Mouse (Mus musculus) intestine, postnatal 0 days (tissue): ENCODE measurements at regions not wholly inside any gene's neighbourhood (a gene's known extent, or its start where the extent isn't known, plus 50 kb on each side); places are given as distances from the start of the nearest gene placed in this dataset.

Experiments
- ATAC-seq: fragments of 200-750 bp; cut with Nextera tagmentation; 2 replicates; pipeline ENCODE4 v1.8.0; 2017; ENCODE audit warnings: mild to moderate bottlenecking, moderate TSS enrichment, moderate library complexity
- H3K27ac ChIP-seq: fragments of 300-500 bp; sonication (generic); 2 replicates; pipeline ENCODE4 v1.5.1; 2014; ENCODE audit warnings: mild to moderate bottlenecking, low read depth, low read length, moderate library complexity
- H3K27me3 ChIP-seq: fragments of 300-500 bp; sonication (generic); replicated peaks from 2 replicates; pipeline ENCODE4 v1.6.1; 2014; ENCODE audit warnings: low read length, mixed read lengths; ENCODE audit not compliant: control insufficient read depth, insufficient read depth
- H3K36me3 ChIP-seq: fragments of 300-500 bp; sonication (generic); 2 replicates; pipeline ENCODE4 v1.6.1; 2014; ENCODE audit warnings: mild to moderate bottlenecking, moderate library complexity; ENCODE audit not compliant: control insufficient read depth, insufficient read depth
- H3K4me1 ChIP-seq: fragments of 300-500 bp; sonication (generic); replicated peaks from 2 replicates; pipeline ENCODE4 v1.6.1; 2014; ENCODE audit warnings: antibody characterized with exemption, low read length, mixed read lengths; ENCODE audit not compliant: control insufficient read depth, insufficient read depth
- H3K4me2 ChIP-seq: fragments of 300-500 bp; sonication (generic); replicated peaks from 2 replicates; pipeline ENCODE4 v1.6.1; 2014; ENCODE audit warnings: low read depth, mild to moderate bottlenecking, moderate library complexity
- H3K4me3 ChIP-seq: fragments of 300-500 bp; sonication (generic); 2 replicates; pipeline ENCODE4 v1.5.1; 2014; ENCODE audit warnings: low read depth, low read length
- H3K9ac ChIP-seq: fragments of 300-500 bp; sonication (generic); 2 replicates; pipeline ENCODE4 v1.6.1; 2014; ENCODE audit warnings: mild to moderate bottlenecking, low read depth, low read length
- H3K9me3 ChIP-seq: fragments of 300-500 bp; sonication (generic); 2 replicates; pipeline ENCODE4 v1.6.1; 2016; ENCODE audit warnings: mixed run types; ENCODE audit not compliant: control insufficient read depth
- CTCF ChIP-seq: sonication (generic); IDR thresholded peaks from 2 replicates; pipeline ENCODE4 v1.5.1; 2016; ENCODE audit warnings: low read depth, mild to moderate bottlenecking, control low read depth, antibody characterized with exemption, moderate library complexity
- WGBS: fragments of 180-500 bp; shearing (Covaris S2); extraction: QIAGEN DNeasy Blood & Tissue Kit; methylation state at CpG from one replicate; pipeline ENCODE4 v1.1.7; 2014; 5-methylcytosine and 5-hydroxymethylcytosine counted together

DNA sequence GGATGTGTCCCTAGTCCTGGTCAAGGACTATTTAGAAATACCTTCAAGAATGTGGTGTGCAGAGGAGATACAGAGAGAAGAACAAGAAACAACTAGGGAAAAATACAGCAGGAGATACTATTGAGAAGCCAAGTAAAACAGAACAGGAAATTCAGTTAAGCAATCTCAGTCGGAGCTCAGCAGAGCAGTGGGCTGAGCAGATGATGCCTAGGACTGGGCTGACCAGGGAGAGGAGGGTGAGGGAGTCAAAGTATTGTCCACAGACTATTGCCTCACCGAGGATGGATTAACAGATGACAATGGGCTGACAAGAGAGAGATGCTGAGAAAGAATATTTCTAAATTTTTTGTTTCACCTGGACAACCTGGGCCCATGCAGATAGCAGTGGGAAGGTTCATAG is 181.4 kb upstream of the Mon1b start:
- Histone ChIP-seq H3K4me2 (no peak overlapping the region), H3K4me3 (no peak overlapping the region), H3K4me1 (no peaks in the 10 kb centered on the region), H3K36me3 (no peaks in the 10 kb centered on the region), H3K9ac (no peak overlapping the region), H3K9me3 (no peaks in the 10 kb centered on the region), H3K27me3 (no peaks in the 10 kb centered on the region), H3K27ac (no peak overlapping the region)
- ATAC-seq: no peak
- WGBS: 77% methylated on average over 2 of the region's 2 CpGs
- TF ChIP-seq CTCF: no peak

DNA sequence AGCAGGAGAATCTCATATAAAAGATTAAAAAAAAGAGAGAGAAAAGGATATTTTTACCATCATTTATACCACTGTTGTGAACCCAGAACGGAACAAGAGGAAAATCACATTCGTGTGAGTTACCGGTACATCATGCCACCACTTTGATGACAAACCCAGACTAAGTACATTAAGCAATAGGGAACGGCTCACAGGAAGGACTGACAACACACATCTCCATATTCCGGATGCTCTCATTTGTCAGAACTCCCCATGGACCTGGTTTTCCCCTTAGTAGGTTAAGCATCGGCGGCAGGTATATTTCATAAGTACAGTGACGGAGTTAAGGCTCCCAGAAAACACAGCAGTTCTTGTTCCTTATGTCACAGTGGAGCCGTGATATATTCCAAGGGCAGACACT is 170.8 kb upstream of the Mon1b start:
- H3K4me3 ChIP-seq: no peak overlapping the region
- H3K27ac ChIP-seq: no peak overlapping the region
- H3K9me3 ChIP-seq: no peaks in the 10 kb centered on the region
- no peaks in the 10 kb centered on the region for H3K36me3 ChIP-seq
- no peak overlapping the region for H3K4me2 ChIP-seq
- WGBS: 80% methylated on average over 9 of the region's 9 CpGs
- TF ChIP-seq CTCF: no peak
- no peak for ATAC-seq
- no peaks in the 10 kb centered on the region for H3K4me1 ChIP-seq
- H3K9ac ChIP-seq: no peak overlapping the region
- no peaks in the 10 kb centered on the region for H3K27me3 ChIP-seq

DNA sequence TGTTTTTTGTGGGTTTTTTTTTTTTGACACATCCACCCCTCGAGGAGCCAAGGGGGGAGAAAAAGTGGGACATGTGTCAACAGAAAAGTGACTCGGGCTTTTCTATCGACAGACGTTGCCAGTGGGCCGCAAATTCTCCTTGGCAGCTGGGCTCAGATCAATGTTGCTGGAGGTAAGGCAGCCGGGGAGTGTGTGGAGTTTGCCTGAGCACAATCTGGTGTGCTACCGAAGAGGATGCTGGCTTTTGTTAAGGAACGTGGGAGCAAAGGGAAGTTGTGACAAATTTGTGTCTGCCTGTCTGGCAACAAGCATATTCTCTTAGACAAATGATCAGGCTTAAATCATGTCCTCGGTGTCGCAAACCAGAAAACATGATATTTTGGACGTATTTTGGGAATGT is 170.2 kb upstream of the Mon1b start:
- Histone ChIP-seq H3K27ac (no peak overlapping the region), H3K4me3 (no peak overlapping the region), H3K36me3 (no peaks in the 10 kb centered on the region), H3K4me2 (no peak overlapping the region), H3K4me1 (no peaks in the 10 kb centered on the region), H3K9ac (no peak overlapping the region), H3K27me3 (no peaks in the 10 kb centered on the region), H3K9me3 (no peaks in the 10 kb centered on the region)
- ATAC-seq: no peak
- no peak for TF ChIP-seq CTCF
- 58% methylated on average over 11 of the region's 11 CpGs for WGBS

DNA sequence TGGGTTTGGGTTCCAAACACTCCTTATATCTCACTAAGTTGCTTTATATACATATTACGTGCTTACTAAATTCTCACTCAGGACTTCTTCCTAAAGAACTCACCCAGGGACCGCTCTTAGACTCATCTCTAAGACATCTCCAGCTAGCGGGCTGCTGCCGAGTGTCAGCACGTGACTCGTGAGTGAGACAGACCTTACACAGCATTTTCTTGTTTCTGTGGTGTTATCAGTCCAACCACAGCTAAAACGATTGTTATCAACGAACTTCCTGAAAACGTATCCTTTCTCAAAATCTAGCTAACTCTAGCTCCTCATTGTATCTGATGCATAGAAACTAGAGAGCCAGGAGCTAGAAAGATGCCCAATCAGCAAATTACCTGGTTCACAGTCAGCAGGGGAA is 168.7 kb upstream of the Mon1b start:
- H3K4me2 ChIP-seq: no peak overlapping the region
- no peak overlapping the region for H3K9ac ChIP-seq
- H3K27ac ChIP-seq: no peak overlapping the region
- H3K27me3 ChIP-seq: no peaks in the 10 kb centered on the region
- no peaks in the 10 kb centered on the region for H3K36me3 ChIP-seq
- 82% methylated on average over 9 of the region's 9 CpGs for WGBS
- no peak overlapping the region for H3K4me3 ChIP-seq
- TF ChIP-seq CTCF: no peak
- no peaks in the 10 kb centered on the region for H3K4me1 ChIP-seq
- no peak for ATAC-seq
- H3K9me3 ChIP-seq: no peaks in the 10 kb centered on the region

DNA sequence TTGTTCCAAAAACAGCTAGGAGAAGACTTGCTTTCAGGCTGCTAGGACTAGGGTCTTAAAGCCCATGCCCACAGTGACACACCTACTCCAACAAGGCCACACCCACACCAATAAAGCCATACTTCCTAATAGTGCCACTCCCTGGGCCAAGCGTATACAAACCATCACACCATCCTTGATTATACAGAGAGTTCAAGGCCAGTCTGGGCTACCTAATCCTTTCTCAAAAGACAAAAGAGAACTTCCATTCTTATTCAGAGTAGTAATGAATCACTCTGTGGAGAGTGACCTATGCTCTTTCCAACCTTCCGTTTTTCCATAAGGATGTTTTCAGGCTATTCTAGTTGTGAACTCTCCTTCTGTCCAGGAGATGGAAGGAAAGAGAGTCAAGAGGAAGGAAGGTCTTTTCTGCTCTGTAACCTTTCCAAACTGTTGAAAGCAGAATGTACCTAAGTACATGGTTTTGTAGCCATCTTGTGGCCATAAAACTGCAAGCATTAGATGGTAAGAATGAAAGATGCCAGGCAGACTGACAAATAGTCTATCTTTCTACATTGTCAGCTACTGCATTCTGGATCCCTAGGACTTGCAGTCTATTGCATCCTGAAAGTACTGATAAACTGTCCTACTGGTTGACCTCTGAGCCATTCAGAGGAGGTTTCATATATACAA is 145.8 kb upstream of the Mon1b start:
- Histone ChIP-seq H3K36me3 (no peaks in the 10 kb centered on the region), H3K4me1 (no peaks in the 10 kb centered on the region), H3K27ac (no peak overlapping the region), H3K9ac (no peak overlapping the region), H3K4me2 (no peak overlapping the region), H3K9me3 (no peaks in the 10 kb centered on the region), H3K4me3 (no peak overlapping the region), H3K27me3 (no peaks in the 10 kb centered on the region)
- no peak for TF ChIP-seq CTCF
- no peak for ATAC-seq
- 69% methylated on average over 2 of the region's 2 CpGs for WGBS

DNA sequence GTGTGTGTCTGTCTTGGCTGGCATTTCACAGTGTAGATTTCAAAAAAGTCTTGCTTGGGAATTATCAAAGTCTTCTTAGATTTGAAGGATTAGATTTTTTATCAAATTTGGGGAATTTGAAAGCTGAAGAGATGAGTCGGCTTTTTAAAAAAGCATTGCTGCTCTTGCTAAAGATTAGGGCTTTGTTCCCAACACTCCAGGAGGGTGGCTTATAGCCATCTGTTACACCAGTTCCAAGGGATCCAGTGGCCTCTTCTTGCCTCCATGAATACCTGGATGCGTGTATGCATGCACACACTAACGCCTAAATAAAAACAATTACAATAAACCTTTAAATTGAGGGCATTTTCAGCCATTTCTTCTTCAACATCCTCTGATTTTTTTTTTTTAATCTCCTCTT is 144.5 kb upstream of the Mon1b start:
- Histone ChIP-seq H3K27ac (no peak overlapping the region), H3K4me1 (no peaks in the 10 kb centered on the region), H3K4me3 (no peak overlapping the region), H3K36me3 (no peaks in the 10 kb centered on the region), H3K9me3 (no peaks in the 10 kb centered on the region), H3K27me3 (no peaks in the 10 kb centered on the region), H3K9ac (no peak overlapping the region), H3K4me2 (no peak overlapping the region)
- WGBS: 90% methylated on average over 3 of the region's 3 CpGs
- no peak for TF ChIP-seq CTCF
- no peak for ATAC-seq

DNA sequence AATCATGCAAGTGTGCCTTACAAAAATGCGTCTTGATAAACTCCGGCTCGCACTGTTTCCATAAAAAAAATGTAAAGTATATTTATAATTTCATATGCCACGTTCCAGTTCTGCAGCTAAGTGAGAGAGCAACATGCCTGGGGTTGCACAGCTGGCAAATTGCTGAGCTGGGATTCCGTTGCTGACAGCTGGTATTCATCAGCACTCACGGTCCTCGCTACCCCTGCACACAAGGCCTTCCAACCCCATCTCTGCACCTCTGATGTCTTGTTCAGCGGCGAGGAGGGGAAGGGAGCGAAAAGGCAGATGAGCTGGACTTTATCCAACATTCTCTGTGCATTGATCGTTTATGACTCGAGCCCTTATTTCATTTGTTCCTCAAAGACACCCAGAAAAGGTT is 138.5 kb upstream of the Mon1b start:
- WGBS: 67% methylated on average over 12 of the region's 12 CpGs
- Histone ChIP-seq H3K4me3 (no peak overlapping the region), H3K27me3 (no peaks in the 10 kb centered on the region), H3K36me3 (no peaks in the 10 kb centered on the region), H3K27ac (no peak overlapping the region), H3K9me3 (no peaks in the 10 kb centered on the region), H3K9ac (no peak overlapping the region), H3K4me1 (no peaks in the 10 kb centered on the region), H3K4me2 (no peak overlapping the region)
- TF ChIP-seq CTCF: no peak
- ATAC-seq: no peak
